Mouse (Mus musculus) limb, embryonic 10.5 days (tissue): ENCODE data around the gene Nkd1. TPM values are rescaled to one million over a fixed set of nuclear protein-coding genes. Genes with fewer than 3 reads are reported as not detected.

Experiments
- DNase-seq: peaks from one replicate; pipeline ENCODE4 v3.0.0-alpha.2; 2017; ENCODE audit warnings: low spot score
- H3K27ac ChIP-seq: fragments of 300-500 bp; sonication (generic); 2 replicates; pipeline ENCODE4 v1.5.1; 2016; ENCODE audit warnings: mild to moderate bottlenecking
- H3K27me3 ChIP-seq: fragments of 300-500 bp; sonication (generic); 2 replicates; pipeline ENCODE4 v1.6.1; 2016; ENCODE audit warnings: low read depth, mild to moderate bottlenecking; ENCODE audit not compliant: poor library complexity, severe bottlenecking
- H3K36me3 ChIP-seq: fragments of 300-500 bp; sonication (generic); 2 replicates; pipeline ENCODE4 v1.6.1; 2016; ENCODE audit warnings: mild to moderate bottlenecking, moderate library complexity
- H3K4me1 ChIP-seq: fragments of 300-500 bp; sonication (generic); 2 replicates; pipeline ENCODE4 v1.6.1; 2016
- H3K4me3 ChIP-seq: fragments of 300-500 bp; sonication (generic); 2 replicates; pipeline ENCODE4 v1.5.1; 2016; ENCODE audit warnings: mild to moderate bottlenecking, moderate library complexity
- H3K9me3 ChIP-seq: fragments of 300-500 bp; sonication (generic); replicated peaks from 2 replicates; pipeline ENCODE4 v1.6.1; 2016; ENCODE audit warnings: mild to moderate bottlenecking
- WGBS: fragments of 180-500 bp; shearing (Covaris S2); methylation state at CpG from one replicate; pipeline ENCODE4 v1.1.7; 2016; 5-methylcytosine and 5-hydroxymethylcytosine counted together
- polyA plus RNA-seq: library from polyadenylated mRNA; unstranded; fragments of >200 nt; fragmentation: Nextera tagmentation; extraction: Ambion mirVana; gene quantifications from 2 replicates; pipeline ENCODE4 v1.2.1, GENCODE M21; 2016

Nkd1 gene
- polyA plus RNA-seq, 1 experiment from 2014 or later, result 60.7 TPM

GRCm38 (mm10) chr8:88522433-88523030, 1.4 kb downstream of the Nkd1 start:
- Histone ChIP-seq H3K4me1 (peaks cover 92% of the 10 kb centered on the region), H3K27me3 (peaks cover 29% of the 10 kb centered on the region), H3K4me3 (peak overlapping the region; percentile 81), H3K9me3 (no peaks in the 10 kb centered on the region), H3K36me3 (peaks cover 8% of the 10 kb centered on the region), H3K27ac (peak overlapping the region; percentile 93)
- DNase-seq, result no peak
- WGBS, result 30% methylated on average over 5 of the region's 5 CpGs

DNA sequence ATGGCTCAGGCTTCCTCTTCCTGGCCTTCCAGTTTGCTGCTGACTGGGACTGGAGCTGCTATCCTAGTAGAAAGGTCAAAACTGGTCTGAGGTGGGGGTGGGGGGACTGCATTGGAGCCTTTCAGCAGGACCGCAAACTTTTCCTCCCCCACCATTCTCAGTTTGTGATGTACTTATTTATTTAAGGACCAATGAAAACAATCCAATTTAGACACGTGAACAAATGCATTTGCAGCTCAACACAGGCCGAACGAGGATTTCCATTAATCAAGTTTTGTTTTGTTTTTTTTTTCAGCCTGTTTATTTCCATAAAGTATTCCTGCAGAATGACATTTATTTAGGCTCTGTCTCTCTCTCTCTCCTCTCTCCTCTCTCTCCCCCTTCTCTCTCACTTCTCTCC, 2.5 kb downstream of the Nkd1 start:
- DNase-seq, result no peak
- peaks cover 92% of the 10 kb centered on the region for H3K4me1 ChIP-seq
- peak overlapping the region; percentile 93; the same call in 1 of the 2 replicates for H3K27ac ChIP-seq
- H3K4me3 ChIP-seq, result peak overlapping the region; percentile 81
- H3K9me3 ChIP-seq, result no peaks in the 10 kb centered on the region
- peaks cover 18% of the 10 kb centered on the region for H3K27me3 ChIP-seq
- WGBS, result 18% methylated on average over 4 of the region's 4 CpGs
- H3K36me3 ChIP-seq, result peaks cover 19% of the 10 kb centered on the region

DNA sequence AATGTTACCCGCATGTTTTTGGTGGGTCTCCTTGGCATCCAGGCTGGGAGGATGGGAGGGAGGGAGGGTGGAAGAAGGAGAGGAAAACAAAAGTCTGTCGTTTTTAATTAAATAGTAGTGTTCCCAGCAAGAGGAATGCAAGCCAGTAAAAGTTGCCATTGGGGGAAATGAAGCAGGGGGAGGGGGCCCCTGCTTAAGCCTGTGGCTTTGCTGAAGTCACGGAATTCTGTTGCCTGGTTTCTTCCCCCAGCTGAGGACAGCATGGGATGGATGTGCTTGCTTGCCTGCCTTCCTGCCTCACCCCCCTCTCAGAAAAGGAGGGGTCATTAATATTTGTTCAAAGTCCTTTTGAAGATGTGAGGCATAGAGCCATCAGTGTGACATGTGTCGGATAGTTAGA, 3.0 kb downstream of the Nkd1 start:
- peaks cover 13% of the 10 kb centered on the region for H3K27me3 ChIP-seq
- peak overlapping the region; percentile 81 for H3K4me3 ChIP-seq
- H3K4me1 ChIP-seq, result peaks cover 87% of the 10 kb centered on the region
- H3K9me3 ChIP-seq, result no peaks in the 10 kb centered on the region
- 5% methylated on average over 4 of the region's 4 CpGs for WGBS
- H3K36me3 ChIP-seq, result peaks cover 24% of the 10 kb centered on the region
- DNase-seq, result no peak
- peak overlapping the region; percentile 50 for H3K27ac ChIP-seq

- 72% methylated on average over 7 of the region's 7 CpGs for WGBS
- H3K27ac ChIP-seq, result peak overlapping the region; percentile 50
Observed at GRCm38 (mm10) chr8:88524851-88525250, 3.7 kb downstream of the Nkd1 start.

GRCm38 (mm10) chr8:88526296-88526695, 5.1 kb downstream of the Nkd1 start:
- H3K4me3 ChIP-seq, result 0 out of 2 replicates have a peak overlapping the region, but pooled peaks have one; percentile 4
- peaks cover 34% of the 10 kb centered on the region for H3K36me3 ChIP-seq
- H3K27me3 ChIP-seq, result no peaks in the 10 kb centered on the region
- DNase-seq, result no peak
- peaks cover 83% of the 10 kb centered on the region for H3K4me1 ChIP-seq
- no peaks in the 10 kb centered on the region for H3K9me3 ChIP-seq
- WGBS, result 29% methylated on average over 5 of the region's 5 CpGs
- H3K27ac ChIP-seq, result peak overlapping the region; percentile 73

More at GRCm38 (mm10) chr8:88524851-88525250, 3.7 kb downstream of the Nkd1 start:
- no peak for DNase-seq
- Histone ChIP-seq H3K27me3 (peaks cover 6% of the 10 kb centered on the region), H3K9me3 (no peaks in the 10 kb centered on the region), H3K36me3 (peaks cover 31% of the 10 kb centered on the region), H3K4me1 (peaks cover 82% of the 10 kb centered on the region), H3K4me3 (peak overlapping the region; percentile 81; the same call in 1 of the 2 replicates)

DNA sequence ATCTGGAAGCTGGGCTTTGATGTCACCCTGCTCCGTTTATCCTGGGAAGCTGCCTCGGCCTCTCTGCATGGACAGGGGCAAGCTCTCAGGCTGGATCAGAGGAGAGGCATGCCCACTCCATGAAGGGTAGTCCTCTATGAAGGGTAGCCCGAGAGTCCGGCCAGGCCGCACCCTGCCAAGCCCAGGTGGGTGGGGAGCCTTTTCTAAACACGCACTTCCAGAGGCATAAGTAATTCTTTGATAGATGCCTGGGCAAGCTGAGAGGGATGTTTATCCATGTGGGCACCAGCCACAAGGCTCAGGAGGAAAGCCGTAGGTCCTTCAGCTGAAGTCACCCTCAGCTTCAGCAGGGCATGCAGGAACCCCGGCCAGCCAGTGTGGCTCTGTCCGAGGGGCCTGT, 7.0 kb downstream of the Nkd1 start:
- WGBS, result 90% methylated on average over 9 of the region's 9 CpGs
- H3K36me3 ChIP-seq, result peaks cover 50% of the 10 kb centered on the region

DNA sequence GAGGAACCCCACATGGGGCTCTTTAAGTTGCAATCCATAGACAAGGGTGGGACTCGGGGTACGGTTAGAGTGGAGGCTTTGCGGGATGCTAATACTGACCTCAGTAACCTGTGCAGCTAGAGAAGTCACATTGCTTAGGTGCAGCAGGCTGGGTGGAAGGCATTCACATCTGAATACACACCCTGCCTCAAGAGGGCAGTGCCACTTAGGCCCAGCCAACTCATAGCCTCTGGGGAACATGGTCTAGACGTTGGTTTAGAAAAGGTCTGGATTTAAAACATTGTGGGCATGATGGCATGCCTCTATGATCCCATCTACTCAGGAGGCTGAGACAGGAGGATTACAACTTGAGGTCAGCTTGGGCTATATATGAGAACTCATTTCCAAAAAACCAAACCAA, 8.6 kb downstream of the Nkd1 start:
- H3K4me1 ChIP-seq, result peaks cover 52% of the 10 kb centered on the region
- no peaks in the 10 kb centered on the region for H3K9me3 ChIP-seq
- no peak overlapping the region for H3K4me3 ChIP-seq
- DNase-seq, result no peak
- WGBS, result 91% methylated on average over 4 of the region's 4 CpGs
- H3K27ac ChIP-seq, result no peak overlapping the region
- no peaks in the 10 kb centered on the region for H3K27me3 ChIP-seq
- H3K36me3 ChIP-seq, result peaks cover 63% of the 10 kb centered on the region

More for the DNA sequence above, 7.0 kb downstream of the Nkd1 start:
- DNase-seq, result no peak
- Histone ChIP-seq H3K9me3 (no peaks in the 10 kb centered on the region), H3K27ac (0 out of 2 replicates have a peak overlapping the region, but pooled peaks have one; percentile 1), H3K4me3 (no peak overlapping the region), H3K27me3 (no peaks in the 10 kb centered on the region), H3K4me1 (peaks cover 68% of the 10 kb centered on the region)

GRCm38 (mm10) chr8:88537081-88537480, 15.9 kb downstream of the Nkd1 start:
- 59% methylated on average over 2 of the region's 2 CpGs for WGBS
- Histone ChIP-seq H3K9me3 (no peaks in the 10 kb centered on the region), H3K27me3 (no peaks in the 10 kb centered on the region), H3K36me3 (peaks cover 71% of the 10 kb centered on the region), H3K27ac (no peak overlapping the region), H3K4me3 (no peak overlapping the region), H3K4me1 (peaks cover 17% of the 10 kb centered on the region)
- no peak for DNase-seq

DNA sequence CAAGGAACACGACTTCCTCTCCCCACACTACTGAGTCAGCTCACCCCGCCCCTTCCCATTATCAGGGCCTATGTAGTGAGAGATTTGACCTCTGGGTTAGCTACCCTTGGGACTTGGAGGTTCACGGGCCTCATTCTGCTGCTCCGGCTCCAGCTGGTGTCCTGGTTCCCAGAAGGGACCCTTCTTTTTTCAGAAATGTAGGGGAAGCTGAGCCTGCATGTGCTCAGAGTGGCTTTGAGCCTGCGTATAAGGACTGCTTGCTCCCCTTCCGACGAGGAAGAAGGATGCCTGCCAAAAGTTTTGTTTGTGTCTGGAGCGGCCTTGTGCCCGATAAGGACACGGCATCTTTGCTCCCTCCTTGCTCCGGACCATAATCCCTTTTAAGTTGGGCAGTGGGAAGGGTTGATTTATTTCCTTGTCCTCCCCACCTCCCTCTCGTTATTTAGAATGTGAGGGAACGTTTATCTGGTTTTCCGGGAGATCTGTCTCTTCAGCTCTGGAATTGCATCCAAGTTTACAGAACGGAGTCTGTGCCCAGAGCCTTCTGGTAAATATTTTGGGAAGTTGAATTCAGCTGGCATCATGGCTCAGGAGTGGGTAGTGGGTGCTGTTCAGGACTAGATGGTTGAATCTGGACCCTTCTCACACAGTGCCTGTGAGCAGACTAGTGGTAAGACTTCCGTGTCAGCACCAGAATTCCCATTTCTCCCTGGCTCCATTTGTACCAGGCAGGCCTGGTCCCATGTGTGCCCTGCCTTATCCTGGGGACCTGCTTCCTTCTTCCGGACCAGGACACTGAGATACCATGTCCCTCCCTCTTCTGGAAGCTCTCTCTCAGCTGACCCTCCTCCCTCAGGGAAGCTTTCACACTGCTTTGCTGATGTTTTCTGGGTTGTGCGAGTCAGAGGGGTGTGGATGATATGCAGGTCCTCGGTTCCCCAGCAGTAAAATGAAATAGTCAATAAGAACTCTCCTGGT, 17.1 kb downstream of the Nkd1 start:
- Histone ChIP-seq H3K4me1 (peaks cover 18% of the 10 kb centered on the region), H3K9me3 (no peaks in the 10 kb centered on the region), H3K36me3 (peaks cover 73% of the 10 kb centered on the region), H3K27ac (no peak overlapping the region; the same call in 1 of the 2 replicates), H3K4me3 (no peak overlapping the region), H3K27me3 (no peaks in the 10 kb centered on the region)
- WGBS, result 67% methylated on average over 19 of the region's 19 CpGs
- DNase-seq, result no peak

GRCm38 (mm10) chr8:88538976-88539371, 17.8 kb downstream of the Nkd1 start:
- peaks cover 22% of the 10 kb centered on the region for H3K4me1 ChIP-seq
- peaks cover 75% of the 10 kb centered on the region for H3K36me3 ChIP-seq
- H3K4me3 ChIP-seq, result no peak overlapping the region
- 94% methylated on average over 7 of the region's 7 CpGs for WGBS
- H3K27me3 ChIP-seq, result no peaks in the 10 kb centered on the region
- no peak for DNase-seq
- H3K27ac ChIP-seq, result no peak overlapping the region
- H3K9me3 ChIP-seq, result no peaks in the 10 kb centered on the region

DNA sequence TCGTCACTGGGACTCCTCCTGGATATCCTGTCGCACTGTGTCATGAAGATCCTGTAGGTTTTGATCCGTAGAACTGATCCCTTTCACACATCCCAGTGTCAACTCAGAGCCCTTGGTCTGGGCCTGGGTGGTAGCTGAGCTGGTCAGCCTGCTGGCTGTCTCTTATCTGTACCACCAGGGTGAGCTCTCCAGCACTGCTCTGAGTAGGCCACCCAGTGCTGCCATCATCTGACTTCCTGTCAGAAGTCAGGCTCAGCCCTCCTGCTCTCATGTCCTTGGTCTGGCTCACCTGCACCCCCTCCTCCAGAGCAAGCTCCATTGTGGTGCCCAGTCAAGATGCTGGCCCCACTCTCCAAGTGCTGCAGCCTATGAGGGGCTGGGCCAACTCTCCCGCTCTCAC, 18.8 kb downstream of the Nkd1 start:
- no peak overlapping the region for H3K27ac ChIP-seq
- H3K36me3 ChIP-seq, result peaks cover 71% of the 10 kb centered on the region
- no peak for DNase-seq
- WGBS, result 83% methylated on average over 4 of the region's 4 CpGs
- H3K4me3 ChIP-seq, result no peak overlapping the region
- peaks cover 31% of the 10 kb centered on the region for H3K4me1 ChIP-seq
- no peaks in the 10 kb centered on the region for H3K9me3 ChIP-seq
- H3K27me3 ChIP-seq, result no peaks in the 10 kb centered on the region

- 93% methylated on average over 9 of the region's 9 CpGs for WGBS
- H3K36me3 ChIP-seq, result peaks cover 58% of the 10 kb centered on the region
- 0 out of 2 replicates have a peak overlapping the region, but pooled peaks have one; percentile 21 for H3K27ac ChIP-seq
- H3K27me3 ChIP-seq, result no peaks in the 10 kb centered on the region
- no peak overlapping the region for H3K4me3 ChIP-seq
- DNase-seq, result no peak
- H3K9me3 ChIP-seq, result no peaks in the 10 kb centered on the region
- H3K4me1 ChIP-seq, result peaks cover 48% of the 10 kb centered on the region
Observed at GRCm38 (mm10) chr8:88542596-88543213, 21.6 kb downstream of the Nkd1 start.
